Mouse (Mus musculus): ENCODE data around the gene E130308A19Rik.

- TF ChIP-seq CTCF (IDR thresholded peaks at IDR 0.05; ENCODE audit: borderline replicate concordance, extremely low read depth, insufficient read depth, insufficient read length) (no peak), POLR2A (IDR thresholded peaks at IDR 0.05; ENCODE audit: borderline replicate concordance, extremely low read depth, insufficient read depth, insufficient read length, poor library complexity, severe bottlenecking) (no peak)
Observed at GRCm38 (mm10) chr4:59585097-59585496, 40.9 kb upstream of the E130308A19Rik start.

All from brain, embryonic 14.5 days (tissue).